Mouse (Mus musculus) embryonic facial prominence, embryonic 13.5 days (tissue): ENCODE results near the gene Lrrk1. TPM values are rescaled to one million over a fixed set of nuclear protein-coding genes. Genes with fewer than 3 reads are reported as not detected.

Experiments used
- ATAC-seq: fragments of 200-750 bp; cut with Nextera tagmentation; 2 replicates; pipeline ENCODE4 v1.8.0; 2017; ENCODE audit warnings: low read depth; ENCODE audit not compliant: insufficient number of reproducible peaks, insufficient read depth, low FRiP score, low TSS enrichment
- H3K27ac ChIP-seq: fragments of 300-500 bp; sonication (generic); 2 replicates; pipeline ENCODE4 v1.5.1; 2015; ENCODE audit warnings: moderate library complexity, mild to moderate bottlenecking, inconsistent platforms
- H3K27me3 ChIP-seq: fragments of 300-500 bp; sonication (generic); 2 replicates; pipeline ENCODE4 v1.6.1; 2015; ENCODE audit warnings: mild to moderate bottlenecking, inconsistent platforms
- H3K36me3 ChIP-seq: fragments of 300-500 bp; sonication (generic); 2 replicates; pipeline ENCODE4 v1.6.1; 2015; ENCODE audit warnings: mild to moderate bottlenecking, inconsistent platforms
- H3K4me1 ChIP-seq: fragments of 300-500 bp; sonication (generic); 2 replicates; pipeline ENCODE4 v1.6.1; 2015; ENCODE audit warnings: inconsistent platforms
- H3K4me2 ChIP-seq: fragments of 300-500 bp; sonication (generic); 2 replicates; pipeline ENCODE4 v1.6.1; 2015; ENCODE audit warnings: moderate library complexity, mild to moderate bottlenecking, inconsistent platforms
- H3K4me3 ChIP-seq: fragments of 300-500 bp; sonication (generic); 2 replicates; pipeline ENCODE4 v1.5.1; 2015; ENCODE audit warnings: mild to moderate bottlenecking, inconsistent platforms
- H3K9ac ChIP-seq: fragments of 300-500 bp; sonication (generic); 2 replicates; pipeline ENCODE4 v1.6.1; 2015; ENCODE audit warnings: mild to moderate bottlenecking, inconsistent platforms
- H3K9me3 ChIP-seq: fragments of 300-500 bp; sonication (generic); 2 replicates; pipeline ENCODE4 v1.6.1; 2016; ENCODE audit warnings: inconsistent platforms
- WGBS: fragments of 180-500 bp; shearing (Covaris S2); methylation state at CpG from one replicate; pipeline ENCODE4 v1.1.7; 2015; ENCODE audit warnings: mixed read lengths; 5-methylcytosine and 5-hydroxymethylcytosine counted together
- polyA plus RNA-seq: library from polyadenylated mRNA; unstranded; fragments of >200 nt; fragmentation: Nextera tagmentation; extraction: Ambion mirVana; gene quantifications from 2 replicates; pipeline ENCODE4 v1.2.1, GENCODE M21; 2015

Gene Lrrk1
- polyA plus RNA-seq, 1 experiment from 2014 or later: 15.8 TPM

DNA sequence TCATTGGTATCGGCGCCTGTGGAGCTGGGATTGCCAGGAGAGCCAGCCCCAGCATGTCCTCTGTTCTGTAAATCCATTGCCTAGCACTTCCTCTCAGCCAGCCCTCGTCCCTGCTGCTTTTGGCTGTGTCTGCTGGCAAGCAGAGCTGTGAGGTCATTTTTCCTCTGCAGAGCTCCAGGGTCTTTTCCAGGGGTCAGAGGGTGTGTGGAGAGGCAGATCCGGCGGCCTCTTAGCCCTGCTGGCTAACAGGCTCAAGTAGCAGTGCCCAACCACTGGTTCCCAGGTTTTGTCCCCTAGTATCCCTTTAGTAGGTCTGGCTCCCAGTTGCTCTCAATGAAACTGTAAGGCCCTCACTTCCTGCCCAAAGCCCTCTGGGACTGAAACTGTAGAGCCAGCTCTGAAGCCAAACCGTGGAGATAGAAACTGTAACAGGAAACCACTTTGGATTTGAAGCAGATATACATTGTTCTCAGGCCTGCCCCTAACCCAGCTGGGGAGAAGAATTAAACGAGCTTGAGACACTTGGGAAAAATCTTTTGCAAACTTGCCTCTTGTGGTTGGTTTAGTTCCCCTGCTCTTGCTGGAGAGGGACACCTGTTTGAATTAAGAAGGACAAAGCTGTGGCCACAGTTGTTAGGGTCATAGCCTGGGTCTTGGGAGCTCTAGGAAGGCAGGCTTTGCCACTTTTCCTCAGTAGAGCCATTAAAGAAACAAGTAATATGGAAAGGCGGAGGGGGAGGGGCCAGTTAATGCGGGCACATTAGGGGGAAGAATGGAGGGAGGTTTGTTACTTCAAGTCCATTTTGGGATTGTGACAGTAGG lies 169.7 kb downstream of the Lrrk1 start:
- Histone ChIP-seq H3K9ac (0 out of 2 replicates have a peak overlapping the region, but pooled peaks have one; percentile 32), H3K9me3 (no peaks in the 10 kb centered on the region), H3K4me3 (no peak overlapping the region), H3K36me3 (no peaks in the 10 kb centered on the region), H3K4me2 (peak overlapping the region; percentile 28; the same call in 1 of the 2 replicates), H3K27ac (peak overlapping the region; percentile 88), H3K27me3 (no peaks in the 10 kb centered on the region), H3K4me1 (peaks cover 27% of the 10 kb centered on the region)
- ATAC-seq: no peak
- 21% methylated on average over 9 of the region's 9 CpGs for WGBS

DNA sequence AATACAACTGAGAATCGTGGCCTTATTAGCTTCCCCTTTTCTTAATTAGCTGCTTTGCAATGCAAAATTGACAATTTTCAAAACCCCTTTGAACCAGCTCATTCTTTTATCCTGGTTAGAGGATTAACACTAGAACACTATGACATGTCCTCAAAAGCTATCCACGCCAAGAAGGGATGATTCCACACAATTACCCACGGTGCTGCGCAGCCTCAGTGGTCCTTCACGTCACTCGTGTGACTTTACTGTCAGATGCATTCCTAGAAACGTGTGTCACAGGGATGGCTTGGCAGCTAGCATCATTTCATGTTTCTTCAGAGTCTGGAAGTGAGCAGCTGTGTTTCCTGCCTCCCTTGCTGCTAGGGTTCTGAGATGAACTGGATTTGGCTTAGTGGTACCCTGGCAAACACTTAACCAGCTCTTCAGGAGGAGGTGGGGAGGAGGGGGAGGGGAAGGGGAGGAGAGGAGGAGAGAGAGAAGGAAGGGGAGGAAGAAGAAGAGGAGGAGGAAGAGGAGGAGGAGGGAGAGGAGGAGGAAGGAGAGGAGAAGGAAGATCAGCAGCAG lies 170.5 kb downstream of the Lrrk1 start:
- Histone ChIP-seq H3K4me2 (no peak overlapping the region), H3K27ac (peak overlapping the region; percentile 88), H3K4me3 (no peak overlapping the region), H3K9me3 (no peaks in the 10 kb centered on the region), H3K4me1 (peaks cover 25% of the 10 kb centered on the region), H3K9ac (no peak overlapping the region), H3K36me3 (no peaks in the 10 kb centered on the region), H3K27me3 (no peaks in the 10 kb centered on the region)
- 60% methylated on average over 7 of the region's 7 CpGs for WGBS
- ATAC-seq: no peak

DNA sequence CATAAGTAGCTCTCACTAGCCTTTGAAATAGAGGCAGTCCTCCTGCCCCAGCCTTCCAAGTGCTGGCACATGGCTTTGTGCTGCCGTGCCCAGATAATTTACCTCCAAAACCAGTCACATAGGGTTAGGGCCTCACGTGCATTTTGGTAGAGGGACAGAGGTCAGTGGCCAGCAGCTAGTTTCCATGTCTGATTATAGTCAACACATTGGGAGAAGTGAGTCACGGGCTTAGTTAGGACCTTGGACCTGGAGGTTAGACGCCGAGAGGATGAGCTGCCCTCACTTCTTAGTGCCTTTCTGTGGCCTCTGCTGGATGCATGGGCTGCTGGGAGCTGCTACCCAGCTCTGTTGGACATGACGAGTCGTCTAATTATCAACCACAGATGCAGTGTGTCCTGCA lies 171.1 kb downstream of the Lrrk1 start:
- Histone ChIP-seq H3K4me2 (no peak overlapping the region), H3K27me3 (no peaks in the 10 kb centered on the region), H3K36me3 (no peaks in the 10 kb centered on the region), H3K4me3 (no peak overlapping the region), H3K4me1 (peaks cover 22% of the 10 kb centered on the region), H3K27ac (no peak overlapping the region), H3K9ac (no peak overlapping the region), H3K9me3 (no peaks in the 10 kb centered on the region)
- no peak for ATAC-seq
- WGBS: 77% methylated on average over 7 of the region's 7 CpGs

DNA sequence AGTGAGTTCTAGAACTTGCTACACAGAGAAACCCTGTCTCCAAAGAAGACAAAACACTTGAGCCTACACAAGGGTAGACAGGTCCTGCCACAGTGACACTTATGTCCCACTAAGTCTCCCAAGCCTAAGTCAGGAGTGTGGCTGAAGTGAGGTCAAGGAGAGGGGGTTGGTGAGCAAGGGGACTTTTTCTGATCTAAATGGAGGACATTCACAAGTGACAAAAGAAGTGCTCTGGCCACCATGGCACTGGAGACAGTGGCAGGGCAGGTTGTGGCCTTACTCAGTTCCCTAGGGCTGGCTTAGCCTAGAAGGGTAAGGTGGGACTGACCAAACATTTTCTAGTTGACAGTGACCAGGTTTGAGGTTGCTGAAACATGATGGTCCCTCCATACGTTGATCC lies 172.2 kb downstream of the Lrrk1 start:
- no peak overlapping the region for H3K9ac ChIP-seq
- peaks cover 22% of the 10 kb centered on the region for H3K4me1 ChIP-seq
- WGBS: 91% methylated on average over 1 of the region's 1 CpGs
- H3K27me3 ChIP-seq: no peaks in the 10 kb centered on the region
- H3K4me2 ChIP-seq: no peak overlapping the region
- no peaks in the 10 kb centered on the region for H3K9me3 ChIP-seq
- no peak for ATAC-seq
- no peaks in the 10 kb centered on the region for H3K36me3 ChIP-seq
- H3K4me3 ChIP-seq: no peak overlapping the region
- no peak overlapping the region for H3K27ac ChIP-seq

DNA sequence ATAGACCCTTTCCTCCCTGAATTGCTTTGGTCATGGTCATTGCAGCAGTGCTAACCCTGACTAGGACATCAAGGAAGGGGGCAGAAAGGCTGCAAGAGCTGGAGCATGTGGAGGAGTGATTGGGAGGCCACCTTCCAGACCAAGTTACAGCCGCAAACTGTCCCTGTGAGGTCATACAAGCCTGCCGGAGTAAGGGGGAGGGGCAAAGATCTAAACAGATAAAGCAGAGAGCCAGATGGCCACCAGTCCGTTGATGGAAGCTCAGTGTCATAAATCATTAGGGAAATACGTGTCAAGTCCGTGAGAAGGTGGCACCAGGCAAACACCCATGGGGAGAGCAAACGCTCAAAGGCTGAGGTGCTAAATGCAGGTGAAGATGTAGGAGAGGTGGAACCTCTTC lies 173.7 kb downstream of the Lrrk1 start:
- H3K9ac ChIP-seq: no peak overlapping the region
- WGBS: 81% methylated on average over 6 of the region's 6 CpGs

DNA sequence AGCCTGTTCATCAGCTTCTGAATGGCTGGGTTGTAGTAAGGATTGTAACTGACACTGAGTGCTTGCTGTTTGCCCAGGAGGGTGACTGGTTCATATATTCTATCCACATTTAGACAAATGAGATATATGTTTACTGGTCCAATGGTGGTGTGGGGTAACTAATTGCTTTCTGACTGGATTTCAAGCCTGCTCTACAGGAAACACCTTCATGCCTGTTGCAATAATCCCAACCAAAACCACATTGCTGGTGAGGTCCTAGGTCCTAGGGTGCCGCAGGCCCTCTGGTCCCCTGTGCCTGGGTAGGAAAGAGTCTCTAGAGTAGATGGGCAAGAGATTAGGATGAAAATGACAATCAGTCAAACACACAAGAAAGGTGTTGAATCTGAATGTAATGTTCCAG lies 175.3 kb downstream of the Lrrk1 start:
- Histone ChIP-seq H3K27me3 (no peaks in the 10 kb centered on the region), H3K4me3 (no peak overlapping the region), H3K27ac (no peak overlapping the region), H3K36me3 (no peaks in the 10 kb centered on the region), H3K9ac (no peak overlapping the region), H3K4me2 (no peak overlapping the region), H3K4me1 (peaks cover 10% of the 10 kb centered on the region), H3K9me3 (no peaks in the 10 kb centered on the region)
- ATAC-seq: no peak
- WGBS: 69% methylated on average over 1 of the region's 1 CpGs

More for the DNA sequence above, 173.7 kb downstream of the Lrrk1 start:
- Histone ChIP-seq H3K4me2 (no peak overlapping the region), H3K9me3 (no peaks in the 10 kb centered on the region), H3K27ac (no peak overlapping the region), H3K36me3 (no peaks in the 10 kb centered on the region), H3K4me3 (no peak overlapping the region), H3K27me3 (no peaks in the 10 kb centered on the region), H3K4me1 (peaks cover 22% of the 10 kb centered on the region)
- ATAC-seq: no peak

DNA sequence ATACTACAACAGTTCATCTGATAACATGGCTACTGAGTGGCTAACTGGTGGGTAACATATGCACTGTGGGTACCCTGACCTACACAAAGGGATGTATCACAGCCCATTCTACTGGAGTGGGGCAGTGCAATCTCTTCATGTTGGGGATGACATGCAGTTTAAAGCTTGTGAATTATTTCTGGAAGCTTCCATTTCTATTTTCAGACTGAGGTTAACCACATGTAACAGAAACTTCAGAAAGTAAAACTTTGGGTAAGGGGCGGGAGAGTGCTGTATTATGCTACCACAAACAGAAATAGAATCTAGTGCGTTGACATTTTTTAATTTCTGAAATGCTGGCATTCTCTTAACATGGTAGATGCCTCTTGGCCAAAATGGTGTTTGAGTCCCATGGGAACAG lies 178.2 kb downstream of the Lrrk1 start:
- H3K9me3 ChIP-seq: peaks cover 11% of the 10 kb centered on the region
- H3K9ac ChIP-seq: no peak overlapping the region
- H3K27me3 ChIP-seq: no peaks in the 10 kb centered on the region
- H3K27ac ChIP-seq: no peak overlapping the region
- ATAC-seq: no peak
- no peak overlapping the region for H3K4me3 ChIP-seq
- H3K36me3 ChIP-seq: no peaks in the 10 kb centered on the region
- WGBS: 68% methylated on average over 2 of the region's 2 CpGs
- H3K4me2 ChIP-seq: no peak overlapping the region
- no peaks in the 10 kb centered on the region for H3K4me1 ChIP-seq

DNA sequence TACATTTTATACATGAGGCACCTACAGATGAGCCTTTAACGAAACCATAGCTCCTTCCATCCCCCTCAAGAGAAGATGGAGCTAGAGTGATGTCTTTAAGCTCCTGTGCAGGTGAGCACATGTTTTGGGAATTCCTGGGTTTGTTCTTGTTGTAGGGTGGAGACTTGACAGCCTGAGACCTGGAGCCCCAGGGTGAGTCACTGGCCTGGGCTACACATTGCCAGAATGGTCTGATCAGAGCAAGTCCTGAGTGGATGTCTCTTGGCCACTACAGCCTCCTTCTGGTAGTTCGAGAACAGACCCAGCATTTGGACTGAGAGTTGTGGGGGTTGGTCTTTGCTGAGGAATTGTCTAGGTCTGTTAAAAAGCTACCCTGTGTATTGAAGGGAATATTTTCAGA lies 186.5 kb downstream of the Lrrk1 start:
- H3K4me3 ChIP-seq: no peak overlapping the region
- H3K27me3 ChIP-seq: no peaks in the 10 kb centered on the region
- H3K4me1 ChIP-seq: peaks cover 27% of the 10 kb centered on the region
- no peak for ATAC-seq
- H3K4me2 ChIP-seq: no peak overlapping the region
- no peak overlapping the region for H3K27ac ChIP-seq
- peaks cover 8% of the 10 kb centered on the region; the same call in 1 of the 2 replicates for H3K9me3 ChIP-seq
- H3K36me3 ChIP-seq: no peaks in the 10 kb centered on the region
- no peak overlapping the region for H3K9ac ChIP-seq
- 81% methylated on average over 2 of the region's 2 CpGs for WGBS

DNA sequence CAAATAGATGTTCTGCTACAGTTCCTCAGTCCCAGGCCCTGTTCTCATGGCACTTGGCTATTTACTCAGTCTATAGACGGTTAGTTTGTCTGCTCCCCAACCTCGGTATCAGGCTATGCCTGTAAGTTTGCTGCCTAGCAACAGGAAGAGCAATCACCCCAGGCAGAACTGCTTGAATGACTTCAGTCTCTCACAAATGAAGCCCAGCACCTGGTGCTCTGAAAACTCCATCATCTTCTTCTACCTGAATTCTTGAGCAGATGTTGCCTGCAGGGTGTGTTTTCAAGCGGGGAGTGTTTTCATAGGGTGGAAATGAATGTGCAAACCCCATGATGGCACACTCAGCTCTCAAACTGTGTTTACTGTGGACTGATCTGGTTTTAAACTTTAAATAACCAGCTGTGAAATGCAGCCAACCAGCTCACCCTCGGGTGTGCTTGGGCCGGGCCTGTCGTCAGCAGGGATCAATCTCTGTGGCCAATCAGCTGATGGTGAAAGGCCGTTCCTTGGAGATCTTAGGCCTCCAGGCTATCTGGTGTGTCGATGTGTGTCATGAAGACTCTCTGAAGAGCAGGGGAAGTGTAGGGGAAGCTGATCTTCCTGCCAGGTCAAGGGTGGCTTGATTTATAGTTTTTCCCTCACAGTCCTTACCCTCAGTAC lies 187.2 kb downstream of the Lrrk1 start:
- no peaks in the 10 kb centered on the region for H3K27me3 ChIP-seq
- H3K9ac ChIP-seq: no peak overlapping the region
- H3K4me3 ChIP-seq: no peak overlapping the region
- 24% methylated on average over 8 of the region's 8 CpGs for WGBS
- no peak for ATAC-seq
- H3K9me3 ChIP-seq: peaks cover 8% of the 10 kb centered on the region; the same call in 1 of the 2 replicates
- peak overlapping the region; percentile 39; the same call in 1 of the 2 replicates for H3K27ac ChIP-seq
- peaks cover 28% of the 10 kb centered on the region for H3K4me1 ChIP-seq
- H3K4me2 ChIP-seq: no peak overlapping the region
- H3K36me3 ChIP-seq: no peaks in the 10 kb centered on the region

DNA sequence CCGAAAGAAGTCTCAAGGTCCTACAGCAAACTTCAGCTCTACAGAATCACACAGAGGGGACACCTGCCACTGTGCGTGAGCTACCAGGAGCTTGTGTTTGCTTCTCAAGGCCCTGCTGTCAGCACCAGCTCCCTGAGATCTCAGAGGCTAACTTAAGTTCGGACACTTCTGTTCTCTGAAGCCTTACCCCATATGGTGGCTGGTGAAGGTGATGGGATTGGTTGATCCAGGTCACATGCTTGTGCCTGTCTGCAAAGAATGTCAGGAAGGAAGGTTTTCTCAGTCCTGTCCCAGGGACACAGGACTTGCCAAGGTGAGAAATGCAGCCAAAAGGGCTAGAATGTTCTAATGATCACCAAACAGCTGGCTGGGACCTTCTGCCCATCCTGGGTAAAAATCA lies 187.8 kb downstream of the Lrrk1 start:
- no peaks in the 10 kb centered on the region for H3K36me3 ChIP-seq
- H3K9ac ChIP-seq: no peak overlapping the region
- no peak overlapping the region for H3K4me3 ChIP-seq
- no peak overlapping the region for H3K27ac ChIP-seq
- peaks cover 8% of the 10 kb centered on the region; the same call in 1 of the 2 replicates for H3K9me3 ChIP-seq
- no peak overlapping the region for H3K4me2 ChIP-seq
- 87% methylated on average over 3 of the region's 3 CpGs for WGBS
- H3K4me1 ChIP-seq: peaks cover 31% of the 10 kb centered on the region
- no peak for ATAC-seq
- no peaks in the 10 kb centered on the region for H3K27me3 ChIP-seq

DNA sequence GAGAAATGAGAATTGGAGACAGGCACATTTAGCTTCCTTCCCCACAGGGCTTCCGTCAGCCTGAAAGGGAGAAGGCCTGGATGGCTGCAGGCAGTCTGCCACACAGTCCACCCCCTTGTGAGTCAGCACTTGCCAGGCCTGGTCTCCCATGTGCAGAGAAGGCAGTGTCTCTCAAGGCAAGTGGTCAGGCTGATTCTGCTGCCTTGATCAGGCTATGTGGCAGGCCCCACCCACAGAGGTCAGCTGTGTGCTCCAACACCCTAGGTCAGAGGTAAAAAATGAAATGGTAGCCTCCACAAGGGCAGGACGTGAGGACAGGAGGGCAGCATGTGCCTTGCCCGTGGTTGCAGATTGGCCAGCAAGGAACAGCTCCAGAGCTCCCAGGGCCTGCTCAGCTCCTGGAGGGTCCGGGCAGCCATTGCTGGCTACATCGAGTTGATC lies 188.7 kb downstream of the Lrrk1 start:
- H3K9ac ChIP-seq: no peak overlapping the region
- no peaks in the 10 kb centered on the region for H3K27me3 ChIP-seq
- no peak overlapping the region for H3K4me2 ChIP-seq
- H3K4me1 ChIP-seq: peaks cover 31% of the 10 kb centered on the region
- H3K4me3 ChIP-seq: no peak overlapping the region
- H3K9me3 ChIP-seq: no peaks in the 10 kb centered on the region
- 65% methylated on average over 5 of the region's 5 CpGs for WGBS
- H3K36me3 ChIP-seq: no peaks in the 10 kb centered on the region
- 0 out of 2 replicates have a peak overlapping the region, but pooled peaks have one; percentile 41 for H3K27ac ChIP-seq
- no peak for ATAC-seq
